Mouse (Mus musculus) hindbrain, embryonic 15.5 days (tissue): ENCODE results near the gene Lbx1. TPM values are rescaled to one million over a fixed set of nuclear protein-coding genes. Genes with fewer than 3 reads are reported as not detected.

ENCODE experiments used
- ATAC-seq: fragments of 200-750 bp; cut with Nextera tagmentation; 2 replicates; pipeline ENCODE4 v1.8.0; 2017; ENCODE audit warnings: low read depth, moderate number of reproducible peaks, moderate TSS enrichment; ENCODE audit not compliant: low FRiP score
- H3K27ac ChIP-seq: fragments of 300-500 bp; sonication (generic); replicated peaks from 2 replicates; pipeline ENCODE4 v1.5.1; 2015; ENCODE audit warnings: mild to moderate bottlenecking, inconsistent platforms
- H3K27me3 ChIP-seq: fragments of 300-500 bp; sonication (generic); 2 replicates; pipeline ENCODE4 v1.6.1; 2015; ENCODE audit warnings: control low read depth, inconsistent platforms
- H3K36me3 ChIP-seq: fragments of 300-500 bp; sonication (generic); 2 replicates; pipeline ENCODE4 v1.6.1; 2015; ENCODE audit warnings: control low read depth, inconsistent platforms
- H3K4me1 ChIP-seq: fragments of 300-500 bp; sonication (generic); replicated peaks from 2 replicates; pipeline ENCODE4 v1.6.1; 2015; ENCODE audit warnings: control low read depth, inconsistent platforms
- H3K4me2 ChIP-seq: fragments of 300-500 bp; sonication (generic); 2 replicates; pipeline ENCODE4 v1.6.1; 2015; ENCODE audit warnings: moderate library complexity, mild to moderate bottlenecking, inconsistent platforms
- H3K4me3 ChIP-seq: fragments of 300-500 bp; sonication (generic); 2 replicates; pipeline ENCODE4 v1.5.1; 2015; ENCODE audit warnings: mild to moderate bottlenecking, inconsistent platforms
- H3K9ac ChIP-seq: fragments of 300-500 bp; sonication (generic); 2 replicates; pipeline ENCODE4 v1.6.1; 2015; ENCODE audit warnings: inconsistent platforms
- H3K9me3 ChIP-seq: fragments of 300-500 bp; sonication (generic); 2 replicates; pipeline ENCODE4 v1.6.1; 2016; ENCODE audit warnings: control low read depth, inconsistent platforms
- WGBS: fragments of 180-500 bp; shearing (Covaris S2); methylation state at CpG from one replicate; pipeline ENCODE4 v1.1.7; 2015; 5-methylcytosine and 5-hydroxymethylcytosine counted together
- polyA plus RNA-seq: library from polyadenylated mRNA; unstranded; fragments of >200 nt; fragmentation: Nextera tagmentation; extraction: Ambion mirVana; gene quantifications from 2 replicates; pipeline ENCODE4 v1.2.1, GENCODE M21; 2015

Gene Lbx1
- 9.9 and 12.2 TPM in 2 replicates for polyA plus RNA-seq

DNA sequence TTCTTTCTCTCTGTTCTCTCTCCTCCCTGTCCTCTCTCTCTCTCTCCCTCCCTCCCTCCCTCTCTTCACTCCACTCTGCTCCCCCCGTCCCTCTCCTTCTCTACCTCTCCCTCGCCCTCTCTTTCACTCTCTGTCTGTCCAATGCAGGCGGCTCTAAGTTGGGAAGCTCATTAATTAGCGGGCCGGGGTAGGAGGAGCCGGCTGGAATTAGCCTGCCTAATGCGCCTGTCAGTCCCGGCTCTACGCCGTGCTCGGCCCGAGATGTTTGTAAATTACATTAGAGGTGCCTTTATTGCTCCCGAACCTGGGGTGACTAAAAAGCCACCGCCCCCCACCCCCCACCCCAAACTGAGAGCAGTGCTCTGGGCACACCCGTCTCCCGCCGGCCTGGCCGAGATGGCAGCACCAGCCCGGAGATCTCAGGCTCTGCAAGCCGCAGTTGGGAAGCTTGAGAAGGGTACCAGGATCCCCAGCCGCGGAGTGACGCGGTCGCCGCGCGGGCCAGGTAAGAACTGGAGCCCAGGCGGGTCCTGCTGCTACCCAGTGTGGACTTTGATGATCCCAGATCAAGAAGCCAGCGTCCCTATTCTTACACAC lies at the start of gene Lbx1:
TSS of gene Lbx1 (minus strand) at position 47 of the 597 bp plus-strand sequence.
- peaks cover 60% of the 10 kb centered on the region for H3K27me3 ChIP-seq
- H3K9me3 ChIP-seq: no peaks in the 10 kb centered on the region
- peak within 1 kb of the TSS; percentile 48 for H3K4me3 ChIP-seq
- peak within 1 kb of the TSS; percentile 55 for H3K4me2 ChIP-seq
- H3K4me1 ChIP-seq: peaks cover 26% of the 10 kb centered on the region
- H3K36me3 ChIP-seq: no peaks in the 10 kb centered on the region
- peak within 1 kb of the TSS; percentile 60 for H3K9ac ChIP-seq
- under 1% methylated on average over 30 of the region's 30 CpGs for WGBS
- H3K27ac ChIP-seq: peak within 1 kb of the TSS; percentile 85
- ATAC-seq: peak; percentile 72

DNA sequence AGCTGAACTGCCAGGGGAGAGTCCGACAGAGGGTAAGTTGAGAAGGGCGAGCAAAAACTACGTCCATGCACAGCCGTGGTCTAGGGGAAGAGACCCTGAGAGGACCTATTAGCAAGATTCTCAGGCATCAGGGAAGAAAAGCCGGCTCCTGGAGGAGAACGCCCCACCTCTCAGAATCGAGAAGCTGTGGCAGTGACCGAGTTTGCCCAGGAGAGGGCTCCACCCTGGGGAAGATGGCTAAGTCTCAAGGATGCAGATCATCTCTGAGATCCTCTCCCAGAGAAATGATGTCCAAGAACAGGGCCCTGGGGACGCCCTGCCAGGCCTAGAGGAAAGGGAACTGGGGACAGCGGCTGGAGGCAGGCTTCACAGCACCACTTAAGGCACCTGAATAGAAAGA lies 47.7 kb upstream of the Lbx1 start:
- H3K27me3 ChIP-seq: no peaks in the 10 kb centered on the region
- H3K36me3 ChIP-seq: no peaks in the 10 kb centered on the region
- H3K9ac ChIP-seq: no peak overlapping the region
- ATAC-seq: no peak
- no peak overlapping the region for H3K4me3 ChIP-seq
- WGBS: 7% methylated on average over 10 of the region's 10 CpGs
- no peaks in the 10 kb centered on the region for H3K9me3 ChIP-seq
- 0 out of 2 replicates have a peak overlapping the region, but pooled peaks have one; percentile 8 for H3K4me2 ChIP-seq
- peaks cover 10% of the 10 kb centered on the region for H3K4me1 ChIP-seq
- H3K27ac ChIP-seq: no peak overlapping the region

DNA sequence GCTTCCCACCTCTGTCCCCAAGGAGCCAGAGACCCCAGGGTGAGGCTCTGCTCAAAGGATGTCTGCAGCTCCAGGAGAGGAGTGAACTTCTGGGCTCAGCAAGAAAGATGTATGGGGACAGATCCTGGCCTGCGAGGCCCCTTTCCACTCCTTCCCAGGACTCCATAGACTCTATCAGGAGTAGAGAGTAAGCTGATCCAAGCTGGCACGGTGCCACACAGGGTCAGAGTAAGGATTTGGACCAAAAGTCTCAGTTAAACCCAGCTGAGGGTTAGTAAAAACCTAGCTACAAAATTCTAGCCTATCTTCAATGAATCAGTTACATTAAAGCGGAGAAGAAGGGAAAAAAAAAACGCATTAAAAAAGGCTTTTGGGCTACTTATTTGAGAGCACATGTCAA lies 40.6 kb upstream of the Lbx1 start:
- no peak overlapping the region for H3K9ac ChIP-seq
- H3K36me3 ChIP-seq: no peaks in the 10 kb centered on the region
- ATAC-seq: no peak
- no peak overlapping the region for H3K27ac ChIP-seq
- H3K27me3 ChIP-seq: no peaks in the 10 kb centered on the region
- no peaks in the 10 kb centered on the region for H3K9me3 ChIP-seq
- H3K4me3 ChIP-seq: no peak overlapping the region
- 72% methylated on average over 4 of the region's 4 CpGs for WGBS
- H3K4me1 ChIP-seq: peaks cover 4% of the 10 kb centered on the region
- H3K4me2 ChIP-seq: no peak overlapping the region

DNA sequence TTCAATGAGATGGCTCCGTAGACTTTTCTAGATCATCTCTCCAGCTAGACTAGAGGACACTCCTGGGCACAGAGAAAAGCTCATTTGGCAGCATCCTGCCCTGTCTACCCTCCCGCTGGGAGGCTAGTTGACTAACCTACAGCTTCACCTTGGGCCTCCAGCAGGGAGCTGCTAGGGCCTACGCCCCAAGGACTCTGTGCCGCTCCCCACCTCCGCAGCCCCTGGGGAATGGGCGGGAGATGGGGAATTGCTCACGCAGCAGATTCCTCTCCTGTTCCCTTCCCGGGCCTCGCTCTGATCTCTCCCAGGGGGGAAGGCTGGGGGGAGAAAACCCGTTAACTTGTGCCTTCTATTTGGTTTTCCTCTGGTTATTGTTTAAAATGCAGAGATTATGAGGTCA lies 36.4 kb upstream of the Lbx1 start:
- Histone ChIP-seq H3K36me3 (no peaks in the 10 kb centered on the region), H3K9ac (no peak overlapping the region), H3K4me2 (no peak overlapping the region), H3K27ac (no peak overlapping the region), H3K9me3 (no peaks in the 10 kb centered on the region), H3K4me3 (no peak overlapping the region), H3K4me1 (peaks cover 4% of the 10 kb centered on the region), H3K27me3 (no peaks in the 10 kb centered on the region)
- no peak for ATAC-seq
- 28% methylated on average over 10 of the region's 10 CpGs for WGBS

DNA sequence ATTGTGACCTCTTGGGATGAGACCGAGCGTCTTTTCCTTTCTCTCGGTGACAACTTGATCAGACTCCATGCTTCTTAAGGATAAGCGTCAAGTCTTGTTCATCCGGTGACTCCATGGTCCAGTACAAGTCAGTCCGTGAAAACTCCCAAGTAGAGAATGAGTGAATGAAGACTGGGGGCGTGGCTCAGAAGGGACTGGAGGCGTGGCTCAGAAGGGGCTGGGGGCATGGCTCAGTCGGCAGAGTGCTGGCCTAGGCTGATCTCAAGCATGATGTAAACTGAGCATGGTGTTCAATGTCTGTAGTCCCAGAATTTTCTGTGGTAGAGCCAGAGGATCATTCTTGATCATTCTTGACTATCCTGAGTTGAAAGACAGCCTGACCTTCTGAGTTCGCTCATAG lies 27.4 kb upstream of the Lbx1 start:
- 66% methylated on average over 10 of the region's 10 CpGs for WGBS
- H3K27ac ChIP-seq: no peak overlapping the region

DNA sequence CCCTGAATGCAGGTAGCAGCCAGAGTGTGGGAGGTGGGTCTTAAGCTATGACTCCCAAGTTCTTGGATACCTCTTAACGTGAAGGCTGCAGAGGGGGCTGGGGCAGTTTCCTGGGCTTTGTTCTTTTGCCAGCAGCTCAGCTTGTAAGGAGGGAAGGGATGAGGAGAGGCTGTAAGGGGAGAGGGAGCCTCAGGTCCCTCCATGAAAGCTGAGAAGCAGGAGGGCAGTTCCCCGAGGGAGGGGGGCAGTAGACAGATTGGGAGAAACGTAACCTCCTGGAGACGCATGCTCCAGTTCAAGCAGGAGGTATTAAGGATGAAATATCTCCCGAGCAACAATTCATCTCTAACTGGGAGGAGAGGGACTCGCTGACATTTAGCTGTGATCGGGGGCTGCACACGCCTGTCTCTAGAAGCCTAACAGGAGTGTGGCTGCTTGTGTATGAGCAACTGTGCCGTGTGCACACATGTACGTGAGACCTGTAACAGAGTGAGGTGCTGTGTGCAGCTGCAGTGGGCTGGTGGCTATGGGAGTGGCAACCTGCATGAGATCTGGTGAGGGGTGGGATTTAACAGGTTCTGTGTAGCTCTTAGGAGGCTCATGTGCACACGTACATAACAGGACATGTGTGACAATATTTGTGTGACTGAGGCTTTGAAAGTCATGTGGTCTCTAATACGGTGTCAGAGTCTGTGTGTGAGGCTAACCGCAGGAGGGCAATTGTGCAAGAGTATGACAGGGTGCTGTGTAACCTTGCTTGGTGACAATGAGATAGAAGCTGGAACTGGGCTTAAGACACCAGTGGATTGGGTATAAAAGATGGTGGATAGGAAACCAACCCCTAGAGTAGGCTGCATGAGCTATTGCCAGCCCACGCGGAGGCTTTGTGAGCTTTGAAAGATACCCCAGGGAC lies 22.1 kb upstream of the Lbx1 start:
- no peak overlapping the region for H3K27ac ChIP-seq
- peak; percentile 45; the same call in 1 of the 2 replicates for ATAC-seq
- no peaks in the 10 kb centered on the region for H3K36me3 ChIP-seq
- H3K4me3 ChIP-seq: no peak overlapping the region
- H3K27me3 ChIP-seq: 0 out of 2 replicates have a peak, but pooled peaks cover 8% of the 10 kb centered on the region
- no peak overlapping the region for H3K4me2 ChIP-seq
- no peak overlapping the region for H3K9ac ChIP-seq
- peaks cover 9% of the 10 kb centered on the region for H3K4me1 ChIP-seq
- no peaks in the 10 kb centered on the region for H3K9me3 ChIP-seq
- WGBS: 51% methylated on average over 15 of the region's 15 CpGs

More for the DNA sequence above, 27.4 kb upstream of the Lbx1 start:
- no peak overlapping the region for H3K9ac ChIP-seq
- no peak overlapping the region for H3K4me2 ChIP-seq
- H3K4me3 ChIP-seq: no peak overlapping the region
- 0 out of 2 replicates have a peak, but pooled peaks cover 4% of the 10 kb centered on the region for H3K27me3 ChIP-seq
- H3K4me1 ChIP-seq: 0 out of 2 replicates have a peak, but pooled peaks cover under 1% of the 10 kb centered on the region
- ATAC-seq: no peak
- H3K36me3 ChIP-seq: no peaks in the 10 kb centered on the region
- no peaks in the 10 kb centered on the region for H3K9me3 ChIP-seq

DNA sequence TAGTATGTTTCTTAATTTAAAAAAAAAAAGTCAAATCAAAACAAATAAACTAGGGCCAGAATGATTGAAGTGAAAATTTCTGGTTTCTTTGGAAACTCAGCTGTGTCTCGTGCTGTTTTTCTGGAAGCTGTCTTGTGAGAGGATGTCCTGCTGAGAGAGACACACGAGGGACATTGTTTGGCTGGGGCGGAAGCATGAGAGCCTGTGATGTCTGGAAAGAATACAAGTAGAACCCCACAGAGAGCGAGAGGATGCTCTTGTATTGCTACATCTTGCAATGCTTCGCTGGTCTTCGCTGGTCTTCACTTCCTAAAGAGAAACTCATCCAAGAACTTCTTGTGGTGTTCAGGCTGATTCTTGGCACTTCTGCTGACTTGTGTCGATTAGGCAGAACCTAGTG lies 19.2 kb upstream of the Lbx1 start:
- ATAC-seq: no peak
- Histone ChIP-seq H3K9me3 (no peaks in the 10 kb centered on the region), H3K4me2 (no peak overlapping the region), H3K4me3 (no peak overlapping the region), H3K9ac (no peak overlapping the region), H3K4me1 (peaks cover 9% of the 10 kb centered on the region), H3K27ac (no peak overlapping the region), H3K36me3 (no peaks in the 10 kb centered on the region), H3K27me3 (0 out of 2 replicates have a peak, but pooled peaks cover 10% of the 10 kb centered on the region)
- WGBS: 51% methylated on average over 7 of the region's 7 CpGs

DNA sequence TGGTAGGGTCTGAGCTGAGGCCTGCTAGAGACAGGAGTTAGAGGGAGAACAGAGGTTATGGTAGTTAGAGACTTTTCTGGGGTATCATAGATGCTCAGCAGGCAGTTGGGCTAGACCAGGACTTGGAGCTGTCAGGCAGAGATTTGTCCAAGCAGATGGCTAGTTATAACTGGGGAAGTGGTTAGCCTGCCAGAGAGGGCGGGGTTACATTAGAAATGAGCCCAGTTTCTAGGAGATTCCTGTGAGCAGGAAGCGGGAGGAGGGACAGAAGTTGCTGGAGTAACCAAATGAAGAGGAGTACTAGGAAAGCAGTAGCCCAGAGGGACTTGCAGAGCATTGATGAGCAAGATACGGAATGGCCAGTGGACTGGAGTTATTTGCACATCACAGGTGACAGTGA lies 16.8 kb upstream of the Lbx1 start:
- peaks cover 13% of the 10 kb centered on the region for H3K27me3 ChIP-seq
- no peak overlapping the region for H3K27ac ChIP-seq
- peaks cover 3% of the 10 kb centered on the region for H3K4me1 ChIP-seq
- no peak overlapping the region for H3K9ac ChIP-seq
- no peak overlapping the region for H3K4me3 ChIP-seq
- WGBS: 72% methylated on average over 3 of the region's 3 CpGs
- no peaks in the 10 kb centered on the region for H3K36me3 ChIP-seq
- ATAC-seq: no peak
- H3K9me3 ChIP-seq: no peaks in the 10 kb centered on the region
- no peak overlapping the region for H3K4me2 ChIP-seq

DNA sequence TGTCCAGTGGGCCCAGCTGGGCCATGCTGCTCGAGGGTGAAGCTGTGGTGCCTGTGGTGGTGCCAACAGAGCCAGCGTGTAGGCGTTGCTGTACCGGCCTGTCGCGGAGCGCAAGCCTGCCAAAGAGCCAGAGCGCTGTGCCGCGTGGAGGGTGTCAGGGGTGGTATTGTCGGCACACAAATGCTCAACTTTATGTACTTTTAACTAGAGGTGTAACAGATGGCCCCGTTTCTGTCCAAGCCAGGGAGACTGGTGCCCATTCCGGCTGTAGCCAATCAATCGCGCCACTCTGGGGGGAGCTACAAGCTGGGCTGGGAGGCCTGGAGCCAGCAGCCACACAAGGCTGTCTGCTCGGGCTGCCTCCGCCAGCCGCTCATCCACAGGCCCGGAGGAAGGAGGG lies 13.1 kb upstream of the Lbx1 start:
- Histone ChIP-seq H3K27ac (no peak overlapping the region), H3K4me2 (no peak overlapping the region), H3K4me1 (peaks cover 5% of the 10 kb centered on the region), H3K9ac (no peak overlapping the region), H3K9me3 (no peaks in the 10 kb centered on the region), H3K4me3 (no peak overlapping the region), H3K36me3 (no peaks in the 10 kb centered on the region), H3K27me3 (peaks cover 36% of the 10 kb centered on the region)
- ATAC-seq: peak; percentile 59; the same call in 1 of the 2 replicates
- 62% methylated on average over 19 of the region's 19 CpGs for WGBS

DNA sequence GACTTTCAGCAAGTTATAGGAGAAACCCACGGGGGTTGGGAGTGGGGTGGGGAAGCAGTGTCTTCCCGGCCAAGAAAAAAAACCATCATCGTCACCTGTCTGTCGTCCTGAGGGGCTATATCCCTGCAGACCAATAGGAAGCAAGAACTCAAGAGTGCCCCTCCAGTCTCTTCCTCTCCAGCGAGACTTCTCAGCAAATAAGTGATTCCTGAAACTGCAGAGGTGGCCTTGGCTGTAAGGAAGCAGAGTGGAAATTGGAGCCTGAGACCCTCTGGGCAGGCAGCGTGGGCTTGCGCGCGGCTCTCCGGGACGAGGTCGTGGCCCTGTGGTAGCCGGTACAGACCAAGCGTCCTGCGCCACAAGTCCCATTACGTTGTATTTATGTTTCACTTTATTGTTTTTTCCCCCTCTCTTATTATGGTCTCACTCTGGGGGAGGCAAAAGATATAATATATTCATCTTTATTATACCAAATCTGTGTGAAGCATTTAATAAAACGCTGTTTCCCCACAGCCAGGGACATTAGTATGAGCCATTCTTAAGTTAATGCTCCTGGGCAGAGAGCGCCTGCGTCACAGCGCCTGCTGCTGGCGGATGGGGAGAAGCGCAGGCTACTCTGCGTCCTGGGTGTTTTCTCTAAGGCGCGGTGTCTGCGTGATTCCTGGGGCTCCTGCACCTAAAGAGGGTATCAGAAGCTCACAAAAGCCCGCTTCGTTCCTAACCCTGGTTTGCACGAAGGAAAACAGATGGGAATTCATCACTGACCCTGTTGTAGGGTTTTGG lies 8.5 kb upstream of the Lbx1 start:
- Histone ChIP-seq H3K27ac (no peak overlapping the region), H3K9me3 (no peaks in the 10 kb centered on the region), H3K4me2 (peak overlapping the region; percentile 24; the same call in 1 of the 2 replicates), H3K36me3 (no peaks in the 10 kb centered on the region), H3K4me3 (no peak overlapping the region), H3K9ac (no peak overlapping the region), H3K4me1 (peaks cover 24% of the 10 kb centered on the region), H3K27me3 (peaks cover 74% of the 10 kb centered on the region)
- WGBS: 4% methylated on average over 29 of the region's 29 CpGs
- no peak for ATAC-seq

DNA sequence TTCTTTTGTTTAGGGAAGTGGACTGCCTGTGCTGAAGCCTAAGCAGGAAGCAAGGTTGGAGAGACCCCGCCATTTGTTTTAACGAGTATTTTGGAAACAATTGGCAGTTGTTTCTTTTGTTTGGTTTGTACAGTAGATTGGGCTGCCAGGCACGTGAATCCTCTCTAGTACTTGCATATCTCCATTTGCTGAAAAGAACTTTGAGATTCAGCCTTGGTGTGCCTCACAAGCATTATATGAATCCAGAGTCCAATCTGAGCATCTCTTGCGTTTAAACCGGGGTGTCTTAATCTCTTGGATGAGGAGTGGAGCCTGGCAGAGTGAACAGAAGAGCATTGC lies 7.6 kb upstream of the Lbx1 start:
- Histone ChIP-seq H3K9ac (no peak overlapping the region), H3K27me3 (peaks cover 74% of the 10 kb centered on the region), H3K4me1 (peaks cover 24% of the 10 kb centered on the region), H3K4me3 (no peak overlapping the region), H3K36me3 (no peaks in the 10 kb centered on the region), H3K4me2 (peak overlapping the region; percentile 34), H3K27ac (no peak overlapping the region), H3K9me3 (no peaks in the 10 kb centered on the region)
- ATAC-seq: no peak
- WGBS: 4% methylated on average over 5 of the region's 5 CpGs
